Mouse (Mus musculus) urinary bladder, postnatal 14 days (tissue): Measurements from ENCODE around the gene Frmpd4.

ENCODE experiments used
- DNase-seq: peaks from one replicate; pipeline ENCODE4 v3.0.0; 2021; ENCODE audit warnings: low spot score

Gene Frmpd4

DNA sequence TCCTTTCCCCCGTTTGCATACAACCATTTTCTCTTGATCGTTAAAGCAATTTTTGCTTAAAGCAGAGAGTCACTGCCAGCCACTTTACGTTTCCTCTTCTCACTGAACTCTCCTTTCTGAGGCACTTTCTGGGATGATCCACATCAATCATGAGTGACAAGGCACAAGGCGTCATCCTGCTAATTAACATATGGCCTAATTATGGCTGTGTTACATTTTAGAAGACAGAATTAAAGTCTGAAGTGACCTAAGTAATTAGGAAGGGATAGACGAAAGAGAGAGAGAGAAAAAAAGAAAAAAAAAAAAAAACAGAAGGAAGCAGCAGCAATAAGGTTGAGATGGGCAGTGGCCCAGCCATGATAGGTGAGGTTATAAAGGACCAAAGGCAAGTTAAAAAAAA lies at the start of gene Frmpd4:
Gene Frmpd4, minus strand, starts transcription at position 101 of the 400 bp plus-strand sequence.
- DNase-seq, result no peak

DNA sequence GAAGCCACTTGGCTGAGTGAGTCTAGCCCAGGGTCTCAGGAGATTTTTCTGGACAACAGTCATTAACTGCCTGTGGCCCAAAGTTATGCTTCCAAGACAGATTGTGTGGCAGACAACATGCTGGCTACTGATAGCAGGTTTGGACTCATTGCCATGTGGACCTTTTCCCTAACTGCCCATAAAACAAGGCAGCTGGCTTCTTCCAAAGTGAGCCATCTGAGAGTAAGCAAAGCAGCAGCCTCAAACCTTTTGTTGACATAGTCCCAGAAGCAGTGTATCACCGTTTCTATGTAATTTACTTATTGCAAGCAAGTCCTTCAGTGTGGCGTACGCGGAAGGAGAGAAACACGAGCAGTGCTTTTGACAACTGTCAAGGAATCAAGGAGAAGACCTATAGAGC lies 18.2 kb upstream of the Frmpd4 start:
- DNase-seq, result no peak

DNA sequence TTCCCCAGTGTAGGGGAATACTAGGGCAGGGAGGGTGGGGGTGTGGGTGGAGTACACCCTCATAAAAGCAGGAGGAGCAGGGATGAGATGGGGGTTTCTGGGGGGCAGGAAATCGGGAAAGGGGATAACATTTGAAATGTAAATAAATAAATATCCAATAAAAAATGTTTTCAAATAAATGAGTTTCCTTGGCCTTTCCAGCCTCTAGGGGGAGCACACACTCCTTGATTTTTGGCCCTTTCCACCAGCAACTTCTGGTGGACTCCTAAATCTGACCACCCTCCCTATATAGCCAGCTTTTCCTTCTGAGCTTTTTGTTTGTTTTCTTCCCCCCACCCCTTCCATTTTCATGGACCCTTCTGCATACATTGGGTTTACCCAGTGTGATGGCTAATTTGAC lies 7.3 kb upstream of the Frmpd4 start:
- DNase-seq, result no peak

DNA sequence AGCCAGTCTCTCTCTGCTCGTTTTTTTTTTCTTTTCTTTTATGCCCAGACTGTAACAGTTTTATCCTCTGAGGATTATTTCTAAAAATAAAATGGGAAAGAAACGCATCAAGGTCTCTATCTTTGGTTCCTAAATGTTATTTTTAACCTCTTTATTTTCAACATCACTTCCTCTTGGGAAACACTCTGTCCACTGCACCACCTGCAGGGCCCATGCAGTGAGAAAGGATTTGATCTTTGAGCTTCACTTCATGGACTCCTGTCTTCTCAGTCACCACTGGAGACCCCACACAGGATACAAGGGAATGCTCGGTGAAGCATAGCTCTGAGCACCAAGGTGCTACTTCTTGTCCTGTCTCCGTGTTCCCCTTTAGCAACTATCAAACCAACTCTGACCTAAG lies 5.2 kb downstream of the Frmpd4 start:
- DNase-seq, result no peak

DNA sequence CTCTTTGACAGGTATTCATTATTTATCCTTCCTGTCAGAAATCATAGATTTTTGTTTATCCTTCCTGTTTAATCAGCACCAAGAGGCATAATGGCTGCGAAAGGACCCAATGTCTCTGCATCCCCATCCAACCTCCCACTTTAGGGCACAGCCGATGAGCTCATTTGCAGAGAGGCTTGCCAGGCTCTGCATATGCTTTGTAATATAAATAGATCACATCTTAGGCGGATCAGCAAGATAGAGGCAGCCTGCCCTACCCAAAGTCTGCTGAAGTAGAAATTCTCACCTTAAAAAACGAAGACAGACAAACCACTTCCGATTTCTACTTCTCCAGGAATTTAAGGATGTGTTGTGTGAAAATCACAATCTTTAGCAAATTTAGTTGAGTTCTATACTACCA lies 7.8 kb downstream of the Frmpd4 start:
- no peak for DNase-seq

DNA sequence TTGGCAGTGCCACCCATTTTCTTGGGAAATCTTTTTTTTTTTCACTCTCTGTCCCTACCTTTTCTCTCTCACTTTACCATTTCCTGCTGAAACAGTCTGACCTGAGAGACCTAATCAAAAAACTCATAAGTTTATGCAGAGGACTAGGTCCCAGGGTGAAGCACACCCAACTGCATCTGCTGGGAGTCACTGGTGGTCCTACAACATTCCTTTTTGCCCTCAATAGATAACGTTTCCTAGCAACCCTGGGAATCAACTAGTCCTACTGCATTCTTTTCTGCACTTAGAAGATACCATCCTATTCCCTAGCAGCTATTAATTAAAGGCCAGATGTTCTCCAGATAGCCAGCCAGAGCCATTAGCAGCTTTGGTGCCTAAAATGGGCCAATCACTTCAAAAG lies 71.8 kb downstream of the Frmpd4 start:
- DNase-seq, result no peak

DNA sequence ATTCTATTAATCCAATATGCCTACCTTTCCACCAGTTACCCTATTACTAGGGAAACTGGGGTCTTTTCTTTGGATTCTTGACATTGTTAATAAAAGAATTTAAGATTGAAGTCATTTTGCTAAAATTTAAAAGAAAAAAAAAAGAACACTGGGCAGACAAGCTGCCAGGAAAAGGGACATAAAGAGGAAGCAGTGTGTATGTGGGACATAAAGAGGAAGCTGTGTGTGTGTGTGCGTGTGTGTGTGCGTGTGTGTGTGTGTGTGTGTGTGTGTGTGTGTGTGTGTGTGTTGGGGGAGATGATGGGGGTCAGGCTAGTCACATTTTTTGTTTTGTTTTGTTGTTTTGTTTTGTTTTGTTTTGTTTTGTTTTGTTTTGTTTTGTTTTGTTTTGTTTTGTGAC lies 121.8 kb downstream of the Frmpd4 start:
- no peak for DNase-seq

DNA sequence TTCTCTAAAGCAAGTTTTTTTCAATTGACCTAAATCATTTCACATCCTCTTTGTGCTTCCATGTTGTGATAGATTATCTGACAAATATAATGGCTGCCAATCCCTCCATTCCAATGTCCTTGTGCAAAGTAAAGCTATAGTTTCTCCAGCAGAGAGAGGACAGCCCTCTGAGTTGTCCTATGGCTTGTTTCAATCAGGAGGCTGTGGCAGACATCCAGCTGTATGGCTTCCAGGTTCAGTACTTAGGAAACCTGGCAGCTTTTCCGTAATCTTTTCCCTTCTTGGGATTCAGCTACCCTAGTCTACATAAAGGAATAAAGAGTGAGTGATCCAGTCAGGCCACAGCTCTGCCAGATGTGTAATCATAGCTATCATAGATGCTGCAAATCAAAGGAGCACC lies 145.8 kb downstream of the Frmpd4 start:
- no peak for DNase-seq

DNA sequence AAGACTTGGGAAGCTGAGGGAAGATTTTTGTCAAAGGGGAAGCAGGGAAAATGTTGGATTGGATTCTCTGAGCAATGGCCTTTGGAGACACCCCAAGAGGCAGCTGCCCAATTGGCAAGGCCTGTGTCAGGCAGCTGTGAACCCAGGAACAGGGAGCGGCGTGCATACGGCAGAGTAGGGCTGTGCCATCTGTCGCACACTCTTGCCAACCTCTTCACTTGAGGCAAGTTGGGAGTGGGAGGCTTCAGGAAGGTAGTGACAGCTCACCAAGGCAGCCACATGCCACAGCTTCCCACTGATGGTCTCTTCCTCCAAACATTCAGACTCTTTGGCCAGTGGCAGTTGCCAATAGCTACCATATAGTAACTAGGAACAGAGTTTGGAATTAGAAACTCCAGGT lies 147.2 kb downstream of the Frmpd4 start:
- no peak for DNase-seq

DNA sequence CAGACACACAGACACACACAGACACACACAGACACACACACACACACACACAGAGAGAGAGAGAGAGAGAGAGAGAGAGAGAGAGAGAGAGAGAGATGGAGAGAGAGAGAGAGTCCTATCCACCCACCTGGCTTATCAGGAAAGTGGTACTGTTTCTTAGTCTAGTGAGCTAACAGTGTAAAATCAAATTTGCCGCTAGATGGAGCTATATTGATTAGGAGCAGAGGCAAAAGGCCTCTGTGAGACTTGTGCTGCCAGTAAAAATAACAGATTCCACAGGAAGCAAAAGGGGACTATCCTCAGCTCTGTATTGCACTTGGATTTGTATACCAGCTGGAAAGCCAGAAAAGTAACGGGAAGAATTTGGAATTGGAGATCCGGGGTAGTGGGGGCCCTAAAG lies 161.6 kb downstream of the Frmpd4 start:
- DNase-seq, result no peak

DNA sequence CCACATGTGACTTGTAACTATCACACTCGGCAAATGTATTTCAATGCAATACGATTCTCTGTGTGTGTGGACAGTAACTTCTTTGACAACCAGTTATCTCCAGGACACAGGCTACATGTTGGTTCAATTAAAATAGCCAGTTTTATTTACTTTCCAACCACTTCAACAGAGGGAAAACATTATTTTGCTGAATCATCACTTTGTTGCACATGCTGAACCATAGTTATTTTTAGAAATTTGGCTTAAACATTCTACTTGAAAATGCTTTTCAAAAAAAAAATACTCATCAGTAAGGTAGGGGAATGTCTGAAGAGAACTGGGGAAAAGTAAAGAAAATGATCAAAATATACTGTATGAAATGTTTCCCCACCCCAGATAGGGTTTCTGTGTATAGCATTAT lies 173.5 kb downstream of the Frmpd4 start:
- DNase-seq, result no peak

DNA sequence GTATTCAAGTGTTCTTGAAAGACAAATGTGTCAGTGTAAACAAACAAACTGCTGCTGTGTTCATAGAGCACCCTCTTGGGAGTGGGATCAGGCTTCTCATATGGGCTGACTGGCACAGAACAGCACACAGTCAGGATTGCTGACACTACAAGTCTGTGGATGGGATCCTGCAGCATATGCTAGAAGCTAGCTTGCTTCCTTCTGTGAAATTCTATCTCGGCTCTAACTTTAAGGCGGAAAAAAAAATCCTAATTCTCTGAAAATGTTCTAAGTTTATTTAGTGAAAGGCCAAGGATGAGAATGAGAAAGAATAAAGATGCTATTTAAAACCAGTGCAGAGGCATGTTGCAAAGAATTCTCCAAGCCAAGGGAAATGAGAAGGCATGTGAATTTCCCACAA lies 226.6 kb downstream of the Frmpd4 start:
- DNase-seq, result no peak

DNA sequence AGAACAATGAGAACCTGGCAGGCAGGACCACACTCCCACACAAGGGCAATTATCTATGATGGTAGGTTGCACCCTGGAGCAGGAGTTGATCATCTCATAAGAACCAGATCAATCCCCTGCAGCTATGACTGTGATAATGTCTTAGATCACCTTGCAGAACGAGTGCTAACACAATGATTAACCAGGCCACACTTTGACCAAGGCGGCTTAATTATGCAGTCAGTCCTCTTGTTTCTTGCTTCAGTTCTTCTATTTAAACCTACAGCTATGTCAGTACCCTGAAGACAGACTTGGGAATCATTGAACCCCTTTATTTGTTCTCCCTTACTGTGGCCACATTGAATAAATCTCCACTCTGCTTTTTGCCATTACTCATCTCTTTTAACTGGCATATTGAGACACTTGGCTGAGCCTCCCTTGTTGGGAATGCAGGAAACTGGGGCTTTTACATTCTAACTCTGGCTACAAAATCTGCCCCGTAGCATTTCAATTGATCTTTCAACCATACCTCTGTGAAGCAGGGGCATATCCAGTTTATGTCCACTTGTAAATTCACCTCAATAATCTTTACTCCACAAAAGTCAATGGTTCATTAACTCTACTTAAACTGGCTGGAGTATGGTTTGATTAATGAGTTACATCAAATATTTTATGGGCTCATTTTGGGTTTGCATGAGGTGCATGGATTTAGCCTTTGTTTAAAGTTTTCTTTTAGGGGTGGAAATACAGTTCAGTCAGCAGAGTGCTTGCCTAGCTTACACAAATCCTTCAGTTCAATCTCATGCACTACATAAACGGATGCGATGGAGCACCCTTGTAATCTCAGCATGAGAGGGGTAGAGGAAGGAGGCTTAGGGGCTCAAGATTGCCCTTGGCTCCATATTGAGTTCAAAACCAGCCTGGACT lies 227.5 kb downstream of the Frmpd4 start:
- no peak for DNase-seq

DNA sequence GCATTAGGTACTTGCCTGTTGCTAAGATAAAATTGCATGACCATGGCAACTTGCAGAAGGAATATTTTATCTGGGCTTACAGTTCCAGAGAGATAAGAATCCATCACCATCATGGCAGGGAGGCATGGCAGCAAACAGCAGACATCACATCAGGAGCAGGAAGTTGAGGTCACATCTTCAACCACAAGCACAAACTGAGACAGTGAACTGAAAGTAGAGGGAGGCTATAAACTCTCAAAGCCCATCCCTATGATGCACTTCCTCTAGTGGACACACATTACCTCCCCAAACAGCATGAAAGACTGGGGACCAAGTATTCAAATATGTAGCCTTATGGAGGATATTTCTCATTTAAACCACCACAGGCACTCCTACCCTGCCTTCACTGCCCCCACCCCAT lies 238.8 kb downstream of the Frmpd4 start:
- DNase-seq, result no peak

DNA sequence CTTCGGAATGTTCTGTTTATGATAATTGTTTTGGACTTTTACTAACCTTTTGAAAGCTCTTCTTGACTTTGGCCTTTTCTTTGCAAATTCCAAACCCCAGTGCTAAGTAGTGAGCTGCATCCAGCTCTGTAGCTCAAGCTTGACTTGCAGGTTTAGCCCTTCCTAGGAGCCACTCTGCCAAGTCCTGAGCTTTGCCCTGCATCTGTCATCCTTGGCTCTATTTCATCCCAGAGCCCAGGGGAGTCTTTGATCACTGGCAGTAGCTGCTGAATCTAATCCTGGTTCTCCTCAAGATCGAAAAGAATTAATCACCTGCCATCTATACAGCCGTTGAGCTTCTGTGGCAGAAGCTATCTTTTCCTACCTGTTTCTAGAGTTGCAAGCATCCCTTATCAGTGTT lies 251.9 kb downstream of the Frmpd4 start:
- no peak for DNase-seq

DNA sequence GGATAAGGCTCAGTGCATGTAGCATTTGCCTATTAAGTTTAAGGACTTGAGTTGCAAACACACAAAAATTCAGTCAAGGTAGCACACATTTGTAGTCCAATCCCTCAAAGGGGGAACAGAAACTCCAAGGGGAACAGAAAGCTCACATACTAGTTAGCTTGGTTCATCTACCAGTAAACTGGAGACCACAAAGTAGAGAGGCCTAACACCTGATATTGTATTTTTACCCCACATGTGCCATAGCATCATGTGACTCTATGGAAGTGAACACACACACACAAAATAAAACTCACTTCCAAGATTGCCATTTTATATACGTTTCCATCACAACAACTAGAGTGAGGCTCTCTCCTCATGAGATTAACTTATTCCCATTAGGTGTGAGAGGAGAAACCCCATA lies 264.9 kb downstream of the Frmpd4 start:
- no peak for DNase-seq

DNA sequence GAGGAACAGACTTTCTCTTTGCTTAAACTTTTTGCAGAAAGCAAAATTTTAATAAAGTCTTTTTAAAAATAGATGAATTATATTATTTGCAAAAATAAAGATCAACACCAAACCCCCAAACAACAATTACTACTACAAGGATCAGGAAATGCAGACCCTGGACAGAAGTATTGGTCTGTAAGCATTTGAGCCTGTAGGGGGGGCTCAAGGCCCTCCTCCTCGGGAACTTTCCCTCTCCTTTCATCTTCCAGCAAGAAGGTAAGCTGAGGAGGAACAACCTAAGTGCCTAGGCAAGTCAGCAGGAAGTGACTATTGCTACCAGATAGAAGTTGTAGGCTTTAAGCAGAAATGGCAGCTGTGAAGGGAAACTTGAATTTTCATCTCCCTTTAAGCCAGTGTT lies 266.9 kb downstream of the Frmpd4 start:
- DNase-seq, result no peak

DNA sequence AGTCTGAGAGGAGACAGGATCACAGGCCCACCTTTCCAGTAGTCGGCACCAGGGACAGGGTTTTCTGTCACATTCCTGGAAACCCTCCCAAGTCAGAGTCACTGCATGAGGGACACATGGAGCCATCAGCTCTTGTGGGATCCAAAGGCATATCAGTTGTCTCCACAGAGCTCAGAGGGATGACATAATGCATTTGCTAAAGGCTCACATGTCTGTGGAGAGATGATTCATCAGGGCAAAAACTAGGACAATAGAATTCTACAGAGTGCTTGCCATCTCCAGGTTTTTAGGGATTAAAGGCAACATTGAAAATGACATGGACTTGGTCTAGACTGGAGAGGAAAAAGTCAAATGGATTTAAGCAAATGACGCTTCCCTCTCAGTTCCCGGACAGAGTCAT lies 284.5 kb downstream of the Frmpd4 start:
- no peak for DNase-seq

DNA sequence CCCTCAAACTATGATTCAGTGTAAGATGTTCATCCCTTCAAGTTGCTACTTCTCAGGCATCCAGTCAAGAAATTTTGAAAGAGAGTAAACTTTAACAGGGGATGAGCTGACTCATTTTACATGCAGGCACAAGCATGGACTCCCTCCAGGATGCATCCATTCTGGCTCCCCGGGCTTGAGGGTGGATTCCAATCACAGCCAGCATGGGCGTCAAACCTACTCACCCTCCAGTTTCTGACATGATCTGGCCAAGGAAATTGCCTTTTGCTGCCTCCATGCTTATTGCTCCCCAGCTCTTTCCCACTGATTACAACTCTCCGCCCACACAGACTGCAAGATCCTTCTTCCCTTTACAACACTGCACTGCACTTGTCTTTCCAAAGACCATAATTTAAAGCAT lies 370.0 kb downstream of the Frmpd4 start:
- no peak for DNase-seq

DNA sequence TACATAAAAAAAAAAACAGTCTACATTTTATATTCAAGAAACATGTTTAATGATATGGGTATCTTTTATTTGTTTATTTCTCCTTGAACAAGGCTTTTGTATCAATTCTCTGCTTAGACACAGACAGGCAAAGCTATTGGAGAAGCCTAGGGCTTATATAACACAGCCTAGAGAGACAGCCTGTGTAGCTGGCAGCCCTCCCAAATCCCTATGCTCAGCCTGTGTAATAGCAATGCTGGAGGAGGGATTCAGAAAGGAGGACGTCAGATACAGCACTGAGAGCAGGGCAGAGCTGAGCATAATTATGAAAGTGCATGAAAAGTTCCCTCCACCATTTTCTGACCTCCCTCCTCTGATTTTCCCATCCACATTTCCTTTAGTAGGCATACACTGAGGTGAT lies 385.1 kb downstream of the Frmpd4 start:
- DNase-seq, result no peak

DNA sequence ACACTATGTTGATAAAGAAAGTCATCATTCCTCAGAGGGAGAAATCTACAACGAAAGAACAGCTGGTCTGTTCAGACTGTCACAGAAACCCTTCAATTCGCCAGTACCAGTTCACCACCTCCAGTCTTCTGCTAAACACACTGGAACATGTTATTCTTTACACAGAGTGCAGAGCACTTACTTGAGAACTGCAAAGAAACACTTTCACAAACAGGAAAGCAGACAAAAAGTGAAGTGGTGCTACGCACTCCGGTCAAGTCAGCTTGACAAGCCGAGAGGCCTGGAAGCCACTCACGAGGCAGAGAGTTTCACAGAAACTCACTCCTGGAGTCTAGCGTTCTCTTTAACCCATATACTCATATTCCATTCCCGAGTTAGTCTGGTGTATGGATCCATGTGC lies 387.5 kb downstream of the Frmpd4 start:
- no peak for DNase-seq

DNA sequence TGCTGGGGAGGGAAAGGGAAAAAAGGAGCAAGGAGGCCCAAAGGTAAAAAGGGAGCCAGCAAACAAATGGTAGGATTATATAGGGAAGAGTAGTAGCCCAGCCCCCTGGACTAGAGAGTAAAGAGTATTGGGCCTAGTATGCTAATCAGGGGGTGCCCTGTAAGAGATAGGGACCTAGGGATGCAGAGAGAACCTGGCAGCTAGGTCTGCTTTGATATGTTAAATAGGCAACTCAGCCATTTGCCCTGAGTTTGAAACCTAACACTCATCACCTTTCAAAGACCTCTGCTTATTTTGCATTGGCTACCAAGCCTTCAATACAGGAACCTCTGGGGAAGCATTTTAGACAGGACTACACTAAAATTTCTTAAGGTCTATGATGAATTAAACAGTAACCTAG lies 414.0 kb downstream of the Frmpd4 start:
- DNase-seq, result no peak

DNA sequence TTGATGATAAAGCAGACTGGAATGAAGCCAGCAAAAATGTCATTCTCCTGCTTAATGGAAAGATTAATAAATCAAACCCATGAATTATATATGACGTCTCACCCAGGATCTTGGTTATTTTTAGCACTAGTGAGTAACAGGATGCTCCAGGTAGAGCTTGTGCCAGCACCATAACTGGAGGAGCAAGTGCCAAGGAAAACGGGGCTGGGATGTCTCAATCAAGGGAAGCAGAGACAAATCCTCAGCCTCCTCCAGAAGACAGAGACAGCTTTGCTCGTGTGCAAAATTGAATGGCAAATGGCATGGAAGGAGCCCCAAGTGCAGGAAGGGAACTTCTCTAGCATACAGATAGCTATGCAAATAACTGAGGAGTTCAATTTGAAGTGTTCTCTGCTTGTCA lies 418.2 kb downstream of the Frmpd4 start:
- no peak for DNase-seq

DNA sequence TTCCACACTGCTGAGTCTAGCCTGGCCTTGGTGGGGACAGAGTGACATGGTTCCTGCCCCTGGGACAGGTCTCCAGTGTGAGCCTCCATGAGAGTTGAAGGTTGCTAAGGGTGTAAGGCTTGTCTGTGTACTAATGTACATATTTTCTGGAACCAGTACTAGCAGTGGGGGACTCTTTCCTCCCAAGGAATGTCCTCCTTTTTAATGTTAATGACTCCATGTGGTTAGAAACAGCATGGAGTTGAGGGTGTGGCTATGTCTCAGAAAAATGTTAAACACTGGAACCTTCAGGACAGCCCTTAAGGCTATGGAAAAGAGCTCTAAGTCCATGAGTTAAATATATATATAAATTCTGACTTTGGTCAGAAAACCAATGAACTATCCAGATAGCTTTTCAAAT lies 436.0 kb downstream of the Frmpd4 start:
- DNase-seq, result no peak
